Mouse (Mus musculus) midbrain, embryonic 10.5 days (tissue): ENCODE measurements at regions not wholly inside any gene's neighbourhood (a gene's known extent, or its start where the extent isn't known, plus 50 kb on each side); places are given as distances from the start of the nearest gene placed in this dataset.

Experiments
- DNase-seq: peaks from one replicate; pipeline ENCODE4 v3.0.0-alpha.2; 2017; ENCODE audit warnings: low spot score
- H3K27ac ChIP-seq: fragments of 300-500 bp; sonication (generic); replicated peaks from 2 replicates; pipeline ENCODE4 v1.5.1; 2016; ENCODE audit warnings: mild to moderate bottlenecking
- H3K27me3 ChIP-seq: fragments of 300-500 bp; sonication (generic); 2 replicates; pipeline ENCODE4 v1.6.1; 2016; ENCODE audit warnings: low read depth, mild to moderate bottlenecking; ENCODE audit not compliant: poor library complexity, severe bottlenecking
- H3K36me3 ChIP-seq: fragments of 300-500 bp; sonication (generic); 2 replicates; pipeline ENCODE4 v1.6.1; 2016; ENCODE audit warnings: mild to moderate bottlenecking, moderate library complexity
- H3K4me1 ChIP-seq: fragments of 300-500 bp; sonication (generic); 2 replicates; pipeline ENCODE4 v1.6.1; 2016
- H3K4me3 ChIP-seq: fragments of 300-500 bp; sonication (generic); 2 replicates; pipeline ENCODE4 v1.5.1; 2016; ENCODE audit warnings: mild to moderate bottlenecking, moderate library complexity
- H3K9me3 ChIP-seq: fragments of 300-500 bp; sonication (generic); replicated peaks from 2 replicates; pipeline ENCODE4 v1.6.1; 2016; ENCODE audit warnings: mild to moderate bottlenecking
- WGBS: fragments of 180-500 bp; shearing (Covaris S2); methylation state at CpG from one replicate; pipeline ENCODE4 v1.1.7; 2016; 5-methylcytosine and 5-hydroxymethylcytosine counted together

- DNase-seq, result no peak
- Histone ChIP-seq H3K9me3 (0 out of 2 replicates have a peak, but pooled peaks cover 1% of the 10 kb centered on the region), H3K4me3 (no peak overlapping the region), H3K27ac (no peak overlapping the region), H3K36me3 (no peaks in the 10 kb centered on the region), H3K27me3 (peaks cover 10% of the 10 kb centered on the region; the same call in 1 of the 2 replicates), H3K4me1 (peaks cover 26% of the 10 kb centered on the region)
- WGBS, result 88% methylated on average over 6 of the region's 6 CpGs
Measured at GRCm38 (mm10) chr1:89301151-89301550, 153.5 kb upstream of the Agap1 start.

GRCm38 (mm10) chr1:89302368-89302951 lies 152.1 kb upstream of the Agap1 start:
- WGBS, result 74% methylated on average over 20 of the region's 20 CpGs
- no peaks in the 10 kb centered on the region for H3K36me3 ChIP-seq
- no peak overlapping the region for H3K4me3 ChIP-seq
- peak; percentile 12 for DNase-seq
- 0 out of 2 replicates have a peak, but pooled peaks cover 5% of the 10 kb centered on the region for H3K9me3 ChIP-seq
- H3K27ac ChIP-seq, result no peak overlapping the region
- peaks cover 24% of the 10 kb centered on the region for H3K4me1 ChIP-seq
- H3K27me3 ChIP-seq, result peaks cover 14% of the 10 kb centered on the region; the same call in 1 of the 2 replicates

- Histone ChIP-seq H3K9me3 (0 out of 2 replicates have a peak, but pooled peaks cover 5% of the 10 kb centered on the region), H3K4me1 (peaks cover 14% of the 10 kb centered on the region), H3K4me3 (no peak overlapping the region), H3K27me3 (peaks cover 13% of the 10 kb centered on the region; the same call in 1 of the 2 replicates), H3K27ac (no peak overlapping the region), H3K36me3 (no peaks in the 10 kb centered on the region)
- peak; percentile 8 for DNase-seq
- 82% methylated on average over 7 of the region's 7 CpGs for WGBS
Measured at GRCm38 (mm10) chr1:89305171-89305570, 149.4 kb upstream of the Agap1 start.

- peak overlapping the region; percentile 24; the same call in 1 of the 2 replicates for H3K27ac ChIP-seq
- H3K4me3 ChIP-seq, result no peak overlapping the region
- H3K36me3 ChIP-seq, result no peaks in the 10 kb centered on the region
- H3K9me3 ChIP-seq, result 0 out of 2 replicates have a peak, but pooled peaks cover 5% of the 10 kb centered on the region
- 81% methylated on average over 13 of the region's 13 CpGs for WGBS
- 0 out of 2 replicates have a peak, but pooled peaks cover 3% of the 10 kb centered on the region for H3K4me1 ChIP-seq
- peak; percentile 12 for DNase-seq
- H3K27me3 ChIP-seq, result 0 out of 2 replicates have a peak, but pooled peaks cover 7% of the 10 kb centered on the region
Measured at GRCm38 (mm10) chr1:89308788-89309187, 145.8 kb upstream of the Agap1 start.

- WGBS, result 92% methylated on average over 7 of the region's 7 CpGs
- Histone ChIP-seq H3K4me1 (0 out of 2 replicates have a peak, but pooled peaks cover 3% of the 10 kb centered on the region), H3K27ac (no peak overlapping the region), H3K4me3 (no peak overlapping the region), H3K27me3 (0 out of 2 replicates have a peak, but pooled peaks cover 6% of the 10 kb centered on the region), H3K9me3 (no peaks in the 10 kb centered on the region), H3K36me3 (no peaks in the 10 kb centered on the region)
- no peak for DNase-seq
Measured at GRCm38 (mm10) chr1:89313064-89313463, 141.5 kb upstream of the Agap1 start.

GRCm38 (mm10) chr1:89317897-89318296 lies 136.7 kb upstream of the Agap1 start:
- H3K27me3 ChIP-seq, result 0 out of 2 replicates have a peak, but pooled peaks cover 3% of the 10 kb centered on the region
- H3K36me3 ChIP-seq, result no peaks in the 10 kb centered on the region
- no peaks in the 10 kb centered on the region for H3K4me1 ChIP-seq
- H3K9me3 ChIP-seq, result no peaks in the 10 kb centered on the region
- no peak overlapping the region for H3K27ac ChIP-seq
- no peak overlapping the region for H3K4me3 ChIP-seq
- WGBS, result 92% methylated on average over 4 of the region's 4 CpGs
- DNase-seq, result no peak

- Histone ChIP-seq H3K36me3 (no peaks in the 10 kb centered on the region), H3K27me3 (0 out of 2 replicates have a peak, but pooled peaks cover 3% of the 10 kb centered on the region), H3K27ac (no peak overlapping the region), H3K9me3 (no peaks in the 10 kb centered on the region), H3K4me1 (no peaks in the 10 kb centered on the region), H3K4me3 (no peak overlapping the region)
- DNase-seq, result no peak
- WGBS, result 70% methylated on average over 4 of the region's 4 CpGs
Measured at GRCm38 (mm10) chr1:89318663-89319062, 135.9 kb upstream of the Agap1 start.

- Histone ChIP-seq H3K4me1 (no peaks in the 10 kb centered on the region), H3K9me3 (no peaks in the 10 kb centered on the region), H3K36me3 (no peaks in the 10 kb centered on the region), H3K27ac (no peak overlapping the region), H3K4me3 (no peak overlapping the region), H3K27me3 (no peaks in the 10 kb centered on the region)
- DNase-seq, result no peak
- WGBS, result 63% methylated on average over 4 of the region's 4 CpGs
Measured at GRCm38 (mm10) chr1:89322621-89323020, 132.0 kb upstream of the Agap1 start.

GRCm38 (mm10) chr1:89323091-89323490 lies 131.5 kb upstream of the Agap1 start:
- Histone ChIP-seq H3K9me3 (no peaks in the 10 kb centered on the region), H3K36me3 (no peaks in the 10 kb centered on the region), H3K4me1 (no peaks in the 10 kb centered on the region), H3K27ac (no peak overlapping the region), H3K27me3 (no peaks in the 10 kb centered on the region), H3K4me3 (no peak overlapping the region)
- WGBS, result 43% methylated on average over 2 of the region's 2 CpGs
- DNase-seq, result peak; percentile 64

GRCm38 (mm10) chr1:89331352-89331751 lies 123.3 kb upstream of the Agap1 start:
- Histone ChIP-seq H3K36me3 (no peaks in the 10 kb centered on the region), H3K27ac (no peak overlapping the region), H3K27me3 (peaks cover 33% of the 10 kb centered on the region; the same call in 1 of the 2 replicates), H3K9me3 (no peaks in the 10 kb centered on the region), H3K4me1 (peaks cover 17% of the 10 kb centered on the region), H3K4me3 (no peak overlapping the region)
- no peak for DNase-seq
- 88% methylated on average over 4 of the region's 4 CpGs for WGBS

- H3K27ac ChIP-seq, result no peak overlapping the region
- H3K36me3 ChIP-seq, result no peaks in the 10 kb centered on the region
- peaks cover 17% of the 10 kb centered on the region for H3K4me1 ChIP-seq
- 67% methylated on average over 7 of the region's 7 CpGs for WGBS
- H3K4me3 ChIP-seq, result no peak overlapping the region
- peaks cover 36% of the 10 kb centered on the region; the same call in 1 of the 2 replicates for H3K27me3 ChIP-seq
- H3K9me3 ChIP-seq, result no peaks in the 10 kb centered on the region
- no peak for DNase-seq
Measured at GRCm38 (mm10) chr1:89332676-89333075, 121.9 kb upstream of the Agap1 start.

GRCm38 (mm10) chr1:89337861-89338260 lies 116.7 kb upstream of the Agap1 start:
- 85% methylated on average over 5 of the region's 5 CpGs for WGBS
- H3K27me3 ChIP-seq, result peaks cover 28% of the 10 kb centered on the region
- H3K27ac ChIP-seq, result no peak overlapping the region
- H3K4me3 ChIP-seq, result no peak overlapping the region
- no peaks in the 10 kb centered on the region for H3K36me3 ChIP-seq
- DNase-seq, result no peak
- H3K4me1 ChIP-seq, result peaks cover 14% of the 10 kb centered on the region
- H3K9me3 ChIP-seq, result no peaks in the 10 kb centered on the region

- WGBS, result 44% methylated on average over 4 of the region's 4 CpGs
- Histone ChIP-seq H3K9me3 (no peaks in the 10 kb centered on the region), H3K4me1 (peaks cover 9% of the 10 kb centered on the region), H3K36me3 (no peaks in the 10 kb centered on the region), H3K27me3 (peaks cover 5% of the 10 kb centered on the region; the same call in 1 of the 2 replicates), H3K27ac (no peak overlapping the region), H3K4me3 (no peak overlapping the region)
- no peak for DNase-seq
Measured at GRCm38 (mm10) chr1:89342794-89343193, 111.8 kb upstream of the Agap1 start.
